Mouse (Mus musculus) heart, postnatal 0 days (tissue): Measurements from ENCODE around the gene Daam2. TPM values are rescaled to one million over a fixed set of nuclear protein-coding genes. Genes with fewer than 3 reads are reported as not detected.

Experiments used
- ATAC-seq: fragments of 200-750 bp; cut with Nextera tagmentation; 2 replicates; pipeline ENCODE4 v1.8.0; 2017; ENCODE audit warnings: low read depth, moderate number of reproducible peaks, moderate library complexity; ENCODE audit not compliant: insufficient read depth
- DNase-seq: peaks from one replicate; pipeline ENCODE4 v3.0.0-alpha.2; 2016; ENCODE audit warnings: low spot score
- H3K27ac ChIP-seq: fragments of 300-500 bp; sonication (generic); 2 replicates; pipeline ENCODE4 v1.5.1; 2014; ENCODE audit warnings: low read depth, mild to moderate bottlenecking
- H3K27me3 ChIP-seq: fragments of 300-500 bp; sonication (generic); 2 replicates; pipeline ENCODE4 v1.6.1; 2014; ENCODE audit warnings: low read length, mixed read lengths; ENCODE audit not compliant: control insufficient read depth, insufficient read depth
- H3K36me3 ChIP-seq: fragments of 300-500 bp; sonication (generic); replicated peaks from 2 replicates; pipeline ENCODE4 v1.6.1; 2014; ENCODE audit warnings: low read length, mixed read lengths; ENCODE audit not compliant: control insufficient read depth, insufficient read depth
- H3K4me1 ChIP-seq: fragments of 300-500 bp; sonication (generic); 2 replicates; pipeline ENCODE4 v1.6.1; 2014; ENCODE audit warnings: antibody characterized with exemption; ENCODE audit not compliant: control insufficient read depth, insufficient read depth
- H3K4me2 ChIP-seq: fragments of 300-500 bp; sonication (generic); 2 replicates; pipeline ENCODE4 v1.6.1; 2014; ENCODE audit warnings: low read depth, mild to moderate bottlenecking, low read length, moderate library complexity
- H3K4me3 ChIP-seq: fragments of 300-500 bp; sonication (generic); 2 replicates; pipeline ENCODE4 v1.5.1; 2014; ENCODE audit warnings: low read depth, low read length
- H3K9ac ChIP-seq: fragments of 300-500 bp; sonication (generic); replicated peaks from 2 replicates; pipeline ENCODE4 v1.6.1; 2014; ENCODE audit warnings: low read depth, low read length, mixed read lengths
- H3K9me3 ChIP-seq: fragments of 300-500 bp; sonication (generic); replicated peaks from 2 replicates; pipeline ENCODE4 v1.6.1; 2016; ENCODE audit warnings: low read length; ENCODE audit not compliant: control insufficient read depth
- CTCF ChIP-seq: IDR thresholded peaks from 2 replicates; pipeline ENCODE4 v1.5.1; 2016; ENCODE audit warnings: antibody characterized with exemption, control low read depth, low read depth
- EP300 ChIP-seq: IDR thresholded peaks from 2 replicates; pipeline ENCODE4 v1.6.1; 2016; ENCODE audit warnings: antibody characterized with exemption, low read depth
- WGBS: fragments of 180-500 bp; shearing (Covaris S2); extraction: QIAGEN DNeasy Blood & Tissue Kit; methylation state at CpG from one replicate; pipeline ENCODE4 v1.1.7; 2014; 5-methylcytosine and 5-hydroxymethylcytosine counted together
- polyA plus RNA-seq: library from polyadenylated mRNA; unstranded; fragments of >200 nt; fragmentation: Nextera tagmentation; extraction: Ambion mirVana; gene quantifications from 2 replicates; pipeline ENCODE4 v1.2.1, GENCODE M21; 2015
- total RNA-seq: library from RNA; depleted of rRNA; stranded (reverse); fragments of >200 nt; gene quantifications from 2 replicates; pipeline ENCODE4 v1.2.3, GENCODE M21; 2014; ENCODE audit warnings: low replicate concordance

Daam2 gene
- total and polyA plus RNA-seq, 2 experiments from 2014 or later, result 2.4 to 10.5 TPM

- no peak overlapping the region for H3K27ac ChIP-seq
- DNase-seq, result no peak
- H3K4me2 ChIP-seq, result no peak overlapping the region
- no peak overlapping the region for H3K4me3 ChIP-seq
- no peaks in the 10 kb centered on the region for H3K27me3 ChIP-seq
- no peak overlapping the region for H3K9ac ChIP-seq
- TF ChIP-seq CTCF (no peak), EP300 (no peak)
- WGBS, result 87% methylated on average over 6 of the region's 6 CpGs
- peaks cover 9% of the 10 kb centered on the region; the same call in 1 of the 2 replicates for H3K4me1 ChIP-seq
- ATAC-seq, result no peak
- no peaks in the 10 kb centered on the region for H3K9me3 ChIP-seq
- peaks cover 52% of the 10 kb centered on the region for H3K36me3 ChIP-seq
Measured at GRCm38 (mm10) chr17:49436631-49437030, 127.5 kb downstream of the Daam2 start.

GRCm38 (mm10) chr17:49435081-49435480 is 129.1 kb downstream of the Daam2 start:
- H3K4me3 ChIP-seq, result no peak overlapping the region
- peaks cover 47% of the 10 kb centered on the region for H3K36me3 ChIP-seq
- ATAC-seq (no peak), DNase-seq (no peak)
- H3K27me3 ChIP-seq, result no peaks in the 10 kb centered on the region
- TF ChIP-seq CTCF, result no peak
- TF ChIP-seq EP300, result no peak
- no peak overlapping the region for H3K27ac ChIP-seq
- WGBS, result 87% methylated on average over 10 of the region's 10 CpGs
- H3K4me1 ChIP-seq, result peaks cover 19% of the 10 kb centered on the region
- H3K9me3 ChIP-seq, result no peaks in the 10 kb centered on the region
- H3K4me2 ChIP-seq, result no peak overlapping the region
- no peak overlapping the region for H3K9ac ChIP-seq

DNA sequence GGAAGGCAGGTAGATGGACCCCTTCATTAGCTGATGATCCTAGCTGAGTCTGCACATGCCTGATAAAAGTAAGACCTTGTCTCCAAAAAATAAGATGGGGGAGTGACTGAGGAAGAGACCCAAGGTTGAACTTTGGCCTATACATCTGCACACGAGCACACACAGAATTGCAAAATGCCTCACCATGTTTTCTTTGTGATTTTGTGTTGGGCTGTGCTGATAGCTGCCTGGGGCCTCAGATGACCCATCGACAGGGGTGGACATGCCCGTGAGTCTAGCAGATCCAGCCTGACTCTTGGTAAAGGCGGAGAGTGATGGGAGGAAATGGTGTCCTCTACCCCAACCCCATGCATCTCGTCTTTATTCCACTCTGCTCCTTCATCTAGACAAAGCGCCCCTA is 129.9 kb downstream of the Daam2 start:
- H3K9me3 ChIP-seq, result no peaks in the 10 kb centered on the region
- no peak overlapping the region for H3K9ac ChIP-seq
- no peak for DNase-seq
- 64% methylated on average over 6 of the region's 6 CpGs for WGBS
- no peaks in the 10 kb centered on the region for H3K27me3 ChIP-seq
- no peak overlapping the region for H3K27ac ChIP-seq
- H3K4me1 ChIP-seq, result peaks cover 24% of the 10 kb centered on the region
- no peak overlapping the region for H3K4me2 ChIP-seq
- ATAC-seq, result no peak
- H3K4me3 ChIP-seq, result no peak overlapping the region
- TF ChIP-seq CTCF (no peak), EP300 (no peak)
- peaks cover 40% of the 10 kb centered on the region for H3K36me3 ChIP-seq

DNA sequence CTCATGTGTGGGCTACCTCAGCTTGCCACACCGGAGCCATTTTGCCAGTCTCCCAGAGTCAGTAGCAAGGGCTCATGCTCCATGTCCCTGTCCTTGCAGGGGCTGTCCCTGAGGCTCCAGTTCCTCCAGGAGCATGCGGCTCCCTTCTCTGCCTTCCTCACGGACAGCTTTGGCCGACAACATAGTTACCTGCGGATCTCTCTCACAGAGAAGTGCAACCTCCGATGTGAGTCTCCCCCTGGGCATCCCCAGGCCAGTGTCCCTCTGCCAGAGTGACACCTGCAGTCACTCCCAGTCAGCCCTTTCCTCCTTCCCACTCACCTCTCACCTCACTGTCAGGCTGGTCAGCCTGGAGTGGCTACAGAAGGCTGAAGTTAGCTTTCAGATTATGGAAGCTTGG is 131.1 kb downstream of the Daam2 start:
- peaks cover 30% of the 10 kb centered on the region for H3K4me1 ChIP-seq
- no peak overlapping the region for H3K4me2 ChIP-seq
- WGBS, result 89% methylated on average over 6 of the region's 6 CpGs
- H3K27me3 ChIP-seq, result no peaks in the 10 kb centered on the region
- DNase-seq, result no peak
- TF ChIP-seq CTCF, result no peak
- TF ChIP-seq EP300, result no peak
- H3K36me3 ChIP-seq, result peaks cover 32% of the 10 kb centered on the region
- H3K4me3 ChIP-seq, result no peak overlapping the region
- H3K27ac ChIP-seq, result no peak overlapping the region
- H3K9me3 ChIP-seq, result no peaks in the 10 kb centered on the region
- no peak for ATAC-seq
- H3K9ac ChIP-seq, result no peak overlapping the region

DNA sequence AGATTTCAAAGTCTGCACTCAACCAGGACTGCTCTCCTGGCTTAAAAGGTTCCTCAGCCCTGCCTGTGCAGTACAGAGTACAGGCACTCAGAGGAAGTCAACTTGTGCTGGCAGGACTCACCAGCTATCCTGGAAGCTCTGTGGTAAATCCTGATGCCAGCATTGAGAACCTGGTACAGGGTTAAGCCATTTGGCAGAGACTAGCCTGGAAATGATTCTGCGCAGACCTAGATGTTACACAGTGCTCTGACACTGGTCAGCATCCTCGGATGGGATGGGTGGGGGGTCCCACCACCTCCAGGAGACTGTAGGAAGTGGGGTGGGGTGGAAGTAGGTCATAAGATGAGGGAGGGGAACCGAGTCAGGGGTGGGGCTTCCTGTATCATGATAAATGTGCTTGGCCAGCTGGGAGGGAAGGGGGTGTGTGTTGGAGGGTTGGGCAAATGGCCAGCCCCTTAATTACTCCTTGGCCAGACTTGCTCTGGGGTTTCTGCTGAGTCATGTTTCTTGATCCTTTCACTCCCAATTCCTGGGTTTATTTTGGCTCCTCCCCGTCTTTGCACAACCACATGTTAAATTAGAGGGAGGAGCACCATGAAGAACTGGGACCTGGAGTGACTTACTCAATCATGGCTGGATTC is 132.0 kb downstream of the Daam2 start:
- Histone ChIP-seq H3K4me3 (no peak overlapping the region), H3K36me3 (peaks cover 29% of the 10 kb centered on the region), H3K4me2 (no peak overlapping the region), H3K27ac (peak overlapping the region; percentile 31; the same call in 1 of the 2 replicates), H3K9ac (no peak overlapping the region), H3K27me3 (no peaks in the 10 kb centered on the region), H3K9me3 (no peaks in the 10 kb centered on the region), H3K4me1 (peaks cover 30% of the 10 kb centered on the region)
- 52% methylated on average over 4 of the region's 4 CpGs for WGBS
- no peak for TF ChIP-seq CTCF
- no peak for TF ChIP-seq EP300
- ATAC-seq (peak; percentile 15), DNase-seq (peak; percentile 60)

DNA sequence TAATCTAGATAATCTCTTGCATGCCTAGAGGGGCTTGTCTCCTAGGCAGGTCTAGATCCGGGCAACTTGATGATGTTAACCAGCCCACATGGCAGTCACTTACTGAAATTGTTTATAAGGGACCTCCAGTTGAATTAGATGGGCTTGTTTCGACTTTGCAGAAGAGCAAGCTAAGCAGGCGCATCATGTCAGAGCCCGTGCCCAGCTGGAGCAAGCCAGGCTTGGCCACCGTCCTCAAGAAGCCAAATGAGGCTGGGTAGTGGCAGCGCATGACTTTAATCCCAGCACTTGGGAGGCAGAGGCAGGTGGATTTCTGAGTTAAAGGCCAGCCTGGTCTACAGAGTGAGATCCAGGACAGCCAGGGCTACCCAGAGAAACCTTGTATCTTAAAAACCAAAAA is 133.0 kb downstream of the Daam2 start:
- no peaks in the 10 kb centered on the region for H3K27me3 ChIP-seq
- H3K4me3 ChIP-seq, result no peak overlapping the region
- no peak overlapping the region for H3K9ac ChIP-seq
- no peak for TF ChIP-seq CTCF
- TF ChIP-seq EP300, result no peak
- H3K4me1 ChIP-seq, result peaks cover 30% of the 10 kb centered on the region
- DNase-seq, result no peak
- ATAC-seq, result no peak
- 91% methylated on average over 6 of the region's 6 CpGs for WGBS
- H3K9me3 ChIP-seq, result no peaks in the 10 kb centered on the region
- H3K27ac ChIP-seq, result no peak overlapping the region
- H3K4me2 ChIP-seq, result no peak overlapping the region
- H3K36me3 ChIP-seq, result peaks cover 20% of the 10 kb centered on the region
